Mouse (Mus musculus) bone marrow, adult 2 months (tissue): ENCODE data around the gene Gpc4. TPM values are rescaled to one million over a fixed set of nuclear protein-coding genes. Genes with fewer than 3 reads are reported as not detected.

Experiments used
- H3K27ac ChIP-seq: fragments of 200-500 bp; 2 replicates; pipeline ENCODE4 v1.5.1; 2012; ENCODE audit warnings: low read depth, mild to moderate bottlenecking, control low read depth, inconsistent platforms, low read length; ENCODE audit not compliant: control insufficient read depth, poor library complexity, insufficient read depth
- H3K4me1 ChIP-seq: fragments of 200-500 bp; 2 replicates; pipeline ENCODE4 v1.6.1; 2011; ENCODE audit warnings: low read length; ENCODE audit not compliant: control insufficient read depth, insufficient read depth
- H3K4me3 ChIP-seq: fragments of 200-500 bp; replicated peaks from 2 replicates; pipeline ENCODE3; 2011; ENCODE audit warnings: mild to moderate bottlenecking, low read depth, low read length, control low read depth; ENCODE audit not compliant: control insufficient read depth
- CTCF ChIP-seq: fragments of 200-500 bp; IDR thresholded peaks from 2 replicates; pipeline ENCODE4 v1.5.1; 2011; ENCODE audit warnings: low read length, control low read depth; ENCODE audit not compliant: control insufficient read depth, insufficient read depth
- POLR2A ChIP-seq: fragments of 200-500 bp; IDR thresholded peaks from 2 replicates; pipeline ENCODE4 v1.6.1; 2011; ENCODE audit warnings: low read depth, mild to moderate bottlenecking, control low read depth, low read length, borderline replicate concordance; ENCODE audit not compliant: control insufficient read depth
- WGBS: fragments of 180-500 bp; shearing (Covaris S2); methylation state at CpG from one replicate; pipeline ENCODE4 v1.1.7; 2018; 5-methylcytosine and 5-hydroxymethylcytosine counted together
- polyA plus RNA-seq: library from polyadenylated mRNA; stranded (reverse); fragments of >200 nt; gene quantifications from 2 replicates; pipeline ENCODE4 v1.2.4, GENCODE M21; 2011; ENCODE audit warnings: low replicate concordance; ENCODE audit not compliant: missing spikeins, insufficient read depth, insufficient read length

Gpc4 gene
- polyA plus RNA-seq, 1 experiment: 4.3 TPM

GRCm38 (mm10) chrX:52136525-52136924 is 28.5 kb downstream of the Gpc4 start:
- TF ChIP-seq CTCF (no peak), POLR2A (no peak)
- Histone ChIP-seq H3K27ac (no peak overlapping the region), H3K4me3 (no peak overlapping the region), H3K4me1 (no peaks in the 10 kb centered on the region)
- 84% methylated on average over 5 of the region's 5 CpGs for WGBS

GRCm38 (mm10) chrX:52129604-52130003 is 35.4 kb downstream of the Gpc4 start:
- WGBS: 87% methylated on average over 1 of the region's 1 CpGs
- H3K27ac ChIP-seq: no peak overlapping the region
- H3K4me3 ChIP-seq: no peak overlapping the region
- H3K4me1 ChIP-seq: no peaks in the 10 kb centered on the region
- TF ChIP-seq CTCF (no peak), POLR2A (no peak)

GRCm38 (mm10) chrX:52128794-52129193 is 36.3 kb downstream of the Gpc4 start:
- WGBS: 80% methylated on average over 4 of the region's 4 CpGs

GRCm38 (mm10) chrX:52113651-52114050 is 51.4 kb downstream of the Gpc4 start:
- no peak overlapping the region for H3K4me3 ChIP-seq
- H3K4me1 ChIP-seq: no peaks in the 10 kb centered on the region
- WGBS: 63% methylated on average over 5 of the region's 5 CpGs
- TF ChIP-seq CTCF: no peak
- no peak for TF ChIP-seq POLR2A
- H3K27ac ChIP-seq: no peak overlapping the region

More at GRCm38 (mm10) chrX:52128794-52129193, 36.3 kb downstream of the Gpc4 start:
- TF ChIP-seq CTCF (no peak), POLR2A (no peak)
- Histone ChIP-seq H3K4me3 (no peak overlapping the region), H3K27ac (no peak overlapping the region), H3K4me1 (no peaks in the 10 kb centered on the region)

- H3K4me1 ChIP-seq: no peaks in the 10 kb centered on the region
- no peak overlapping the region for H3K4me3 ChIP-seq
- TF ChIP-seq POLR2A: no peak
- TF ChIP-seq CTCF: no peak
- 44% methylated on average over 2 of the region's 2 CpGs for WGBS
- no peak overlapping the region for H3K27ac ChIP-seq
Observed at GRCm38 (mm10) chrX:52109663-52110062, 55.4 kb downstream of the Gpc4 start.

- TF ChIP-seq CTCF (no peak), POLR2A (no peak)
- Histone ChIP-seq H3K4me1 (no peaks in the 10 kb centered on the region), H3K27ac (no peak overlapping the region), H3K4me3 (no peak overlapping the region)
- 85% methylated on average over 1 of the region's 1 CpGs for WGBS
Observed at GRCm38 (mm10) chrX:52108966-52109365, 56.1 kb downstream of the Gpc4 start.

- no peaks in the 10 kb centered on the region for H3K4me1 ChIP-seq
- WGBS: 68% methylated on average over 1 of the region's 1 CpGs
- H3K4me3 ChIP-seq: no peak overlapping the region
- no peak overlapping the region for H3K27ac ChIP-seq
- TF ChIP-seq POLR2A (no peak), CTCF (no peak)
Observed at GRCm38 (mm10) chrX:52103771-52104170, 61.3 kb downstream of the Gpc4 start.

- Histone ChIP-seq H3K4me1 (no peaks in the 10 kb centered on the region), H3K4me3 (no peak overlapping the region), H3K27ac (no peak overlapping the region)
- TF ChIP-seq POLR2A: no peak
- TF ChIP-seq CTCF: no peak
- 72% methylated on average over 1 of the region's 1 CpGs for WGBS
Observed at GRCm38 (mm10) chrX:52101940-52102339, 63.1 kb downstream of the Gpc4 start.

GRCm38 (mm10) chrX:52101445-52101844 is 63.6 kb downstream of the Gpc4 start:
- no peak overlapping the region for H3K4me3 ChIP-seq
- H3K27ac ChIP-seq: no peak overlapping the region
- TF ChIP-seq CTCF (no peak), POLR2A (no peak)
- WGBS: 31% methylated on average over 6 of the region's 6 CpGs
- H3K4me1 ChIP-seq: no peaks in the 10 kb centered on the region

GRCm38 (mm10) chrX:52087726-52088348 is 77.2 kb downstream of the Gpc4 start:
- TF ChIP-seq POLR2A (no peak), CTCF (no peak)
- Histone ChIP-seq H3K27ac (no peak overlapping the region), H3K4me1 (no peaks in the 10 kb centered on the region), H3K4me3 (no peak overlapping the region)
- WGBS: 39% methylated on average over 7 of the region's 7 CpGs
